In genomic region chr11:79003053-79003768, GRCm38 (mm10) we compare ENCODE assay signal across 8 mouse cellular contexts. TPM values are rescaled to one million over a fixed set of nuclear protein-coding genes. Genes with fewer than 3 reads are reported as not detected.
DNase-seq lines count a peak whose midpoint lies in the region; ATAC-seq and TF ChIP-seq lines count a peak whose summit lies in the region.

No protein-coding gene starts in this region.

- ATAC-seq in intestine, embryonic 15.5 days = 0 out of 2 replicates have a peak, but pooled peaks have one; percentile 42

- peak overlapping the region; percentile 41; the same call in 1 of the 2 replicates for H3K4me3 ChIP-seq in E14TG2a.4 (replicated peaks; ENCODE audit: low read length)
- H3K4me3 ChIP-seq in intestine, embryonic 15.5 days (replicated peaks) = no peak overlapping the region
- no peak overlapping the region for H3K4me3 ChIP-seq in cerebellum, adult 2 months (replicated peaks; ENCODE audit: insufficient read depth, low read depth, low read length)

- peak; percentile 95 for DNase-seq in R1 (ENCODE audit: low read depth, low spot score)
- DNase-seq in lung, postnatal 36 days = peak; percentile 67
- no peak for DNase-seq in cerebellum, adult 2 months
- no peak for DNase-seq in adrenal gland, adult (ENCODE audit: inconsistent age in 2 of 2, low spot score in 1 of 2)
- no peak for DNase-seq in spleen, adult 12 weeks (ENCODE audit: low spot score)
- DNase-seq in left cerebral cortex, adult 11 months (ENCODE audit: low spot score) = no peak

- no peak for TF ChIP-seq CTCF in E14TG2a.4 (conservative IDR thresholded peaks at IDR 0.05; ENCODE audit: low read length)
- TF ChIP-seq CTCF in cerebellum, adult 2 months (IDR thresholded peaks at IDR 0.05; ENCODE audit: borderline replicate concordance, insufficient read depth, low read depth, low read length) = no peak

- peaks cover 5% of the 10 kb centered on the region for H3K9me3 ChIP-seq in E14TG2a.4 (ENCODE audit: low read length)
- H3K9me3 ChIP-seq in intestine, embryonic 15.5 days = no peaks in the 10 kb centered on the region

- no peaks in the 10 kb centered on the region for H3K36me3 ChIP-seq in E14TG2a.4 (ENCODE audit: insufficient read depth, low read length)
- no peaks in the 10 kb centered on the region for H3K36me3 ChIP-seq in intestine, embryonic 15.5 days

- no peak for TF ChIP-seq POLR2A in cerebellum, adult 2 months (IDR thresholded peaks at IDR 0.05; ENCODE audit: borderline replicate concordance, insufficient read depth, low read length)

- H3K27me3 ChIP-seq in E14TG2a.4 (ENCODE audit: insufficient read depth, low read length) = no peaks in the 10 kb centered on the region
- H3K27me3 ChIP-seq in intestine, embryonic 15.5 days (replicated peaks) = no peaks in the 10 kb centered on the region
- H3K27me3 ChIP-seq in cerebellum, adult 2 months (ENCODE audit: control insufficient read depth, insufficient read depth, low read length) = no peaks in the 10 kb centered on the region

- H3K9ac ChIP-seq in intestine, embryonic 15.5 days = no peak overlapping the region

- peaks cover 85% of the 10 kb centered on the region for H3K4me1 ChIP-seq in E14TG2a.4 (replicated peaks; ENCODE audit: low read depth, low read length)
- peaks cover 28% of the 10 kb centered on the region for H3K4me1 ChIP-seq in intestine, embryonic 15.5 days (replicated peaks)
- no peaks in the 10 kb centered on the region for H3K4me1 ChIP-seq in cerebellum, adult 2 months (ENCODE audit: control insufficient read depth, insufficient read depth, low read length)

- H3K27ac ChIP-seq in intestine, embryonic 15.5 days = peak overlapping the region; percentile 61
- H3K27ac ChIP-seq in cerebellum, adult 2 months (ENCODE audit: insufficient read depth, low read length) = no peak overlapping the region

- 46% methylated on average over 11 of the region's 11 CpGs for WGBS in intestine, embryonic 15.5 days
- WGBS in cerebellum, adult 2 months = 90% methylated on average over 11 of the region's 11 CpGs

- 0 out of 2 replicates have a peak overlapping the region, but pooled peaks have one; percentile 1 for H3K4me2 ChIP-seq in intestine, embryonic 15.5 days (replicated peaks)

RNA-seq across cellular contexts. Expression of gene Lgals9, which starts 18.5 kb away (rescaled TPM):
- 71.1 and 73.1 TPM in 2 replicates for polyA plus RNA-seq in intestine, embryonic 15.5 days (2015; fragmentation: Nextera tagmentation; extraction: Ambion mirVana)
- polyA plus RNA-seq in cerebellum, adult 2 months (2012; rRNA removed) = 8.7 and 9.2 TPM in 2 replicates

Comparison
In these comparisons a context has a peak if more than half of its experiments do, and no peak if none do; other contexts are left out.
1. DNase-seq: peak in R1 (single experiment) and lung, postnatal 36 days (single experiment); none in cerebellum, adult 2 months (0 of 2), adrenal gland, adult (0 of 2), spleen, adult 12 weeks (single experiment) and left cerebral cortex, adult 11 months (single experiment).